Mouse (Mus musculus): ENCODE results near the gene Acsbg2.

- TF ChIP-seq POLR2AphosphoS5 (IDR thresholded peaks at IDR 0.05; ENCODE audit: insufficient replicate concordance, low read depth, low read length), result no peak
- TF ChIP-seq CTCF (IDR thresholded peaks at IDR 0.05; ENCODE audit: low read depth, low read length), result no peak
- no peak for TF ChIP-seq GATA1 (IDR thresholded peaks at IDR 0.05; ENCODE audit: borderline replicate concordance, low read length)
Measured at GRCm38 (mm10) chr17:56848785-56849184, 25.5 kb downstream of the Acsbg2 start.

Measured in G1E (cell line).